Mouse (Mus musculus) brain, embryonic 18.5 days (tissue): ENCODE data around the gene Pde4d.

Experiments used
- DNase-seq: peaks from one replicate; pipeline ENCODE4 v3.0.0-alpha.2; 2012; ENCODE audit warnings: low read depth, low spot score

The Pde4d gene

DNA sequence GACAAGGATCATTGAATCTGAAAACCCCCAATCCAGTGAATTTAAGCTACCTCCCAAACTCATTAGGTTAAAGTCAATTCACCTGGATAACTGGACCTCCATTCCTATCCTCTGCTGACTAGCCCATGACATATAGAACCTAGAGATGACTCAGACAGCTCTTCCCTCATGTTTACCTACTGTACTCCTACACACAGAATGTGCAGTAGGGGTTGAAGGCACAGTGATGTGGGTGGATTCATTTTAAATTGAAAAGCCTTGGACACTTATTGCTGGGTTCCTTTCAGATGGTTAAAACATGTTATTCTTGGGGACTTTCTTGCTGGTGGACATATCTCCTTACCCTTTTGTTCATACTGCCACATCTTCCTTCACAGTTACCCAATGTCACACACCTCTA, 1296.7 kb downstream of the Pde4d start:
- no peak for DNase-seq

DNA sequence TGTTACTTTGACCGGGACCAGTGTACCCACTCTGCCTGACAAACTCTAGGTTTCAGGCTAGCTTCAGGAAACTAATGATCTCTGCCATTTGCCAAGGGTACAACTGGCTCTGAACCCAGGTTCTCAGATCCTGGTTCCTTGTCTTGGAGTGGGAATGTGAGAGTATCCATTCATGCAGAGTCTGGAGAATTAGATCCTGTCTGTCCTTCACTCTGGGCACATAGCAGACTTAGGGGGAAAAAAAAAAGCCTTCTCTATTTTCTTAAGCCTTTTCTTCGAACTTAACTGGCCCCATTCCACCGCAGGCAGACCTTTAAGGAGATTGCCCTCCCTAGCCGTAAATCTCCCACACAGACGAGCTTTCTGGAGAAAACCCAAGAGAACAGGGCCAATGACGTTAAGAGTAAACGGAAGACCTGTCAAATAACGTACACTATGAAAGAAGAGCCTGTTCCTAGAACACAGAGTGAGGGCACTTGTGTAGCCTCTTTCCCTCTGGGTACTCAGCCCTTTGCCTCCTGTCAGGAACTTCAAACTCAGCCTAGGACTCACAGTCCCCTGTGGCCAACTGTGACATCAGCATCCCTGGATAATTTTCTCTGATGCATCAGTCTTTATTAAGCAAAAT, 1302.6 kb downstream of the Pde4d start:
- no peak for DNase-seq

DNA sequence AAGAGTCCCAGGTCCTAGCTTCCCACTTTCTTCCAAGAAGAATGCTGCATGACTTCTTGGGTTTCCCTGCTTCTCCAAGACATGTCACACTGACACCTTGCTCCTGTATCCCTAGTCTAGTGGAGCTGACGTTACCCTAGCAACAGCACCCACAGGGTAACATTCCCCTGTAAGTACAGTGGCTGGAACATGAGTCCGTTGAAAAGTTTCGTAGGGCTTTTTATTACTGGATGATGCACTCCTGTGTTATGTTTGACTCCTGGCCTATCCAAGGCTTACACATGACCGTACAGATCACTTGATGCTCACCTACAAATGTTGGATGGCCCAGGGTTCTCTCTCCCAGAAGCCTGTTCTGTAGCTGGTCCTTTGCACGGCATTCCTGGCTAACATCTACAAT, 1307.1 kb downstream of the Pde4d start:
- no peak for DNase-seq

DNA sequence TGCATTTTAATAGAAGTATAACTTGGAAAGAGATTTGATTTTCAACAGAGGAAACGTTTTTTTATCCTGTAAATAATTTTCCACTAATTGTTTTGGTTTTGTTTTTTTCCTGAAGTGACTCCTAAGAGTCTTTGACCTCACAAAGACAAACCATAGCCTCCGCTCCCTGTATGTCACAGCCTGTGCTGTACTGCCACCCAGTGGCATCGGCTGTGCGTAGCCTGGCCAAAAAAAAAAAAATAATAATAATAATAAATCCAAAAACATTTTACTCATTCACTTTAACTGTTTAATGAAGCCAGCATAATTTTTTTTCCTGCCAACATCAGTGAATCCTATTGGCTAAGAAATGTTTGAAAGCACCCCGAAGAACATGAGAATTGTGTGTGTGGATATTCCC, 1309.5 kb downstream of the Pde4d start:
- no peak for DNase-seq

DNA sequence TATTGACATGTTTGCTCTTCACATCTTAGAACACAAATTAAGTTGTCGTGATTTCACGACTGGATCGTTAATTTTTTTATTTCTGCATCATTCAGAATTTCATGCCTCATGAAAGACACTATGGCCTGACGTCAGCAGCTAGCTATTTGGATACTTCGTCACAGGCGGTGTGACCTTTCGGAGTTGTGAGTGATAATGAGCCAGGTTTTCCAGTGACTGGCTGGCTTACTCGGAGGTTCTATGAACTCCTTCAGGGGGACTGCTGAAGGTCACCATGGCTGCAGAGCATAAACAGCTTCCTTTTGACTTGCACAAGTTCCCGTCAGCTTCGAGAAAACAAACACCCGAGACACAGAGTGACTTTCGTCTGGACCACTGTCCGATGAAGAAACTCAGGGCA, 1311.3 kb downstream of the Pde4d start:
- DNase-seq, result no peak

DNA sequence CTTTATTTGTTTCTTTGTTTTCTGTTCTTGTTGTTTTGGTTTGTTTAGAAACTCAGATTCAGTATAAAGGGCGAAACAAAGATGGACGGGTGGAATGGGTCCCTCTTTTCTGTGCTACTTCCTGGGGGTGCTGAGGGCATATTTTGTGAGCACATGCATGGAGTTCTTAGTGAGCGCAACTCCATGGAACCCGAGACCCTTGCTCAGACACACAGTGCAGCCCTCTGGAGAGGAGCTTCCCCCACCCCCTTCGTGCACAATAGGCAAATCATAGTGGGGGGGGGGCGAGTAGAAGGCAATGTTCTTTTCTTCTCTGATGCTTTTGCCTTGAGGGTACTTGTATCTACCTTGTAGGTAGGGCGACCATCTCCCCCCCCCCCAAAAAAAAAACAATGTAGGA, 1325.0 kb downstream of the Pde4d start:
- no peak for DNase-seq

DNA sequence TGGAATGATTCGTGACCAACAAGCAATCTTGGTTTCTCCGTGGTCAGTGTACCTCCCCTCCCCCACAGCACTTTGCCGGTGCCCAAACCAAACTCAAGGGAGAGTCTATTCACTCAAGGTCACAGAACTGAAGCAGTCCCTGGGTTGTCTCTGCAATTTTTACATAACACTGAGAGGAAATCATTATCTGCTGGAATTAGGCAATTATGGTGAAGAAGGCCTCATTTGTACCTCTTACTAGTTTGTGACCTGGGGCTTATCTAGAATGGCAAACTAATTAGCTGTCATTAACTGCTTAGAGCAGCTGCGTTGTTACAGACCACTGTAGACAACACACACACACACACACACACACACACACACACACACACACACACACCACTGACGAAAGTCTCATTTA, 1325.4 kb downstream of the Pde4d start:
- DNase-seq, result no peak

DNA sequence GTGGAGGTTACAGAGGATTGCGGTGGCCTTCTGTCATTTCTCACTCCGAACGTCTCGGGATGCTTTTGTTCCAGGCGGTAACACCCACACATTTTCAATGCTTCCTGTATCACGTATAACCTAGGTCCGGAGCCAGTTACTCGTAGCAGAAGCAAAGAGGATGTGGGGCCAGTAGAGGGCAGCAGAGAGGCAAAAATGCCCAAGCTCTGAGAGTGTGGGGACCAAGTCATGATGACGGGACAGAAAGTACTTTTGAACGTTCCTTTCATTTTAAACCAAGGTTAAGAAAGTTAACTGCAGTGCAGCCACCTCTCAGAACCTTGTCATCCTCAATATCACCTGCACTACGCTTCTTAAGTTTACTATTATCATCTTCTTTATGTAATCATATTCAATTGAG, 1326.4 kb downstream of the Pde4d start:
- DNase-seq, result peak; percentile 64

DNA sequence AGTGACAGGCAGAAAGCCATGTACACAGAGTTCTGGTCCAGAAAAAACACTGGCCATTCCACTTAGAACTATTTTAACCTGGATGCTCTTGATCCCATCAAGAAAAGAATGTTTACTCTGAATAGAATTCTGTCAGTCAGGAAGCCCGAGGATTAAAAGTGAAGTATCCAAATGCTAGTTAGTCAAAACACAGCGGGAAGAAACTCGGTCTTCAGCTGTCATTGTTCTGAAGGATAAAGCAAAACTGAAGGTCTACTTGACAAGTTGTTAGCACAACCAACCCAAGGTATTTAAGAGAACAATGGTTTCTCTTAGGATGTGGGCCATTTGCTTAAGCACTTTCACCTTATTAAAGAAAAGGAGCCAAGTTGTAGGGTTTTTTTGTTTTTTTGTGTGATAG, 1327.2 kb downstream of the Pde4d start:
- no peak for DNase-seq

DNA sequence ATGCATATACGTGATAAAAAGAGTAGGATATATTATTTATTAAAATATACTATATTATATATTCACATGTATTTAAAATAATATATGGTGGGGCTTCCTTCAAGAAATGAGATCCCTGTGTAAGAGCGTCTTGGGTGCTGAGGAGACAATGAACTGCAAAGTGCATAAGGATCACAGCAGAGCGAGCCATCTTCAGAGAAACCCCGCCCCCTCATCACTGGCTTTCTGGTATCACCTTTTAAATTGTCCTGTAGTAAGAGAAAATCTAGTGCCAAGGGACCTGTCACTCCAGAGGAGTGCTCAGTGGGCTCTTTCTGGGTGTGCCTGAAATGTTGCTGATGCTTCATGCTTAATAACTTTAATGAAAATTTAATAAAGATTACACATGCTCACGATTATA, 1327.7 kb downstream of the Pde4d start:
- no peak for DNase-seq

DNA sequence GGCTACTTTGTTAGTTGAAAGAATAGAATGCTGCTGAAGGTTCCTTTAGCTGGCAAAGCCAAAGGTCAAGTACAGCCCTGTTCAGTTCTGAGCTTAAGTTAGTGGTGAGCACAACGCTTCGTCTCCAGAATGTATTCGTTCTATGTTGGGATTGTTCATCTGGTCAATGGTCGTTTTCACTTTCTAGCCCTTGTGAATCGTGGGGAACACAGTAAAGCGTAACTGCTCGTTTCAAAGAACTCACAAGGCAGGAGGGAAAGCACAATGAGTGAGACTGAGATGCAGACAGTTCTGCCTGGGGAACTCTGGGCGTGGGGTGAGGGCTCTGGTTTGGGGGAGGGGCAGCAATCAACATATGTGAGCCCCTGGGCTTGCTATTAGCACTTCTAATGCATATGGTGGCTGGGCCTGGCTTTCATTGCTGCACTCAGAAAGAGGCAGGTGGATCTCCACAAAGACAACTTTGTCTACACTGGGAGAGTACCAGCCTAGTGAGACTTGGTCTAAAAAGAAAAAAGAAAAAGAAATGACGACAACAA, 1328.6 kb downstream of the Pde4d start:
- DNase-seq, result no peak

DNA sequence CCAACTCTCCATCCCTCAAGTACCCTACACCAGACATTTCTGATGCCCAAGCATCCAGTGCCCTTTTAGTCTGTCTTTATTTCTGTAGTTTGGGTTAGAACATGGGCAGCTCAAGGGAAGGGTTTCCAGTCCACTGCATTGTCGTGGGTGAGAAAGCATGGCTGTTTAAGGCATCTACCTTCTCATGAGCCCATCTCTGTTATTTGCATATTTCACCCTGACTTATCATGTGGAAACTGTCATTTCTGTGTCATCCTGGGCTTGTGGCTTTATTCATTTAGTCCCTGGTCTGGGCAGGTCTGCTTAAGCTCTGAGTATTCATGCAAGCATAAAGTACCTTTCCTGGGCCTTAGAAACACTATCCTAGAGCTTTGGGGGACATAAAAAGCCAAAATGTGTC, 1331.7 kb downstream of the Pde4d start:
- DNase-seq, result no peak

DNA sequence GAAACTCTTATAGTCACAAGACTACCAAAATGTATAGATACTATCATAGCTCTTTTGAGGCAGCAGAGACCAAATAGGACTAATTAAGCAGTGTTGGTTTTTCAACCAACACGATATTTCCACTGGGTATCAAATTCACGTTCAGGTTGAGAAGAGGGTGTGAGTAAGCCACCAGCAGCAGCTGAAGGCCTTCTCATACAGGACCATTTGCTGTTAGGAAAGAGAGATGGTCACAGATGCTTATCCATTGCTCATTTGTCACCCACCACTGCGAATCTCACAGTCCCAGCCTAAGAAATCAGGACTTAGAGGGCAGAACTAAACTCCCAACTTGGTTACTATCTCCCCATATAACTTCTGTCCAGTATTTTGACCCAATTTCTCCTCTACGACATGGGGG, 1338.9 kb downstream of the Pde4d start:
- no peak for DNase-seq

DNA sequence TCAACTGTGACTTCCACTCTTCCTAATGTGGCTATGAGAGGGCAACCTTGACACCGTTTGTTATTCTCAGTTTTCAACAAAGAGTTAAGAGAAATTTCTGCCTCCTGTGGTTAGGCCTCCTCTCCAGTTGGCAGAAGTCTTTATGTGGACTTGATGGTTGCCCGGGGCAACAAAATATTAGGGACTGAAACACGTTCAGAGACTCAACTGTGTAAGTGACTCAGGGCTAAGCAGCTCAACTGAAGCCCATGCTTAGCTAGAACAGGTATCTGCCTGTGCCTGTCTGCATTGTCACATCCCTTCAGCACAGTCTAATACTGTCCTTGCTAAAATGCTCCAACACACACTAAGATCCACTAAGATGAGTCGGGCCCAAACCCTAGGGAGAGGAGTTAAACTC, 1339.4 kb downstream of the Pde4d start:
- DNase-seq, result no peak

DNA sequence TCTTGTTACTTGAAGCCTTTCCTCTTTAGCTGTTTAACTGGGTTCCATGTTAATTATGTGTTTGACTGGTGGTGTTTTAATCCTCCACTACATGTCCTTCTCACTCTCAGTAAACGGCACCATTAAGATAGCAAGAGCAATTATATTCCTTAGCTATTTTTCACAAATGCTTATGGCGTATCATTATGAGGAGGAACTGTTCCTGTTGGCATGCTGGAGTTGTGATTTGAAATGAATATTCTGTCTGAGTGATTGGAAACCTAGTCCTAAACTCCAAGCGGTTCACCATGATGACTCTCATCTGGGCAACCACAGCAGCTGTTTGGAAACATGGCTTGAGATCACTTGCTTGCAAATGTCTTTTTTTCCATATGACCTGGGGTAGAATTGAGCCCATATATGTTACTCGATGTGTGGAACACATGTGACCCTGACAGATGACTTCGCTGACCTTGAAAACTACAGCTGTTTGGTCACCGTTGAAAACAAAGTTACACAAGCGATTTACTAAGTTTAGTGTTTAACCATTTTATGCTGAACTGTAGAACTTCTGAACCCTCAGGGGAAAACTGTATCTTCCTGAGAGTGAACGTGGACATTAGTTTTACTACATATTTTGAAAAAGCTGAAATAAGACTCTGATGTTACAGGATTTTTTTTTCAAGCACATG, 1340.4 kb downstream of the Pde4d start:
- DNase-seq, result no peak

DNA sequence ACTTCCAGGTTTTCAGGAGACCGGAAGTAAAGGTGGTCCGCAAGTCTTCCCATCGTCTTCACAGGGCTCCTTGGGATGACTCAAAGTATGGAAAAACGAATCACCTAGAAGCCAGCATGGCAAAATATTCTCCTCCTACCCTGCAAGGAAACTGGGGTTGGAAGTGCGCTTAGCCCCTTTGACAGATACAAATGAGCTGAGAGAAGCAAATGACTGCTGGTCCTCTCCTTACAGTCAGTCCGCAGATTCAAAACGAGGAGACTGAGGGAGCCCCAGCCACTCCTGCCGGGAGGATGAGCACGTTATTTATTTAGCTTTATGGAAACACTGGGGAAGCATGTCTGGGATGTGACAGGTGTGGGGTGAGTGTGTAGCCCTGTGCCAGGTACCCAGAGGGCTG, 1344.2 kb downstream of the Pde4d start:
- no peak for DNase-seq

DNA sequence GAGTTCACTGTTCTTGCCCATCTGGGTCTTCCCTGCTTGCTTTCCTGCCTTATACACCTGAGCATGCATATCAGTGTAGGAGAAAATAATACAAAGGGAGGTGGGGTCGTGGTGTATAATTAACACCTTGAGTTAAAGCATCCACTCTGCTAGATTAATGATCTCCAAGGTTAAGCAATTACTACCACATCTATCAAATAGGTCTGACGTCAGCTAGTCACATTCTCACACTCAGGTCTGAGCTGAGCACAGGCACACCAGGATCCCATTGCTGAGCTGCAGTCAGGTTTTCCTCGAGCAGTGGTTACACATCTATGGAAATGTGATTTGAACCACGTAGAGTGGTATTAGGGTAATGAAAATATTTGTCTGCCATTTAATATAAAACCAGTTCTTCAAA, 1348.9 kb downstream of the Pde4d start:
- no peak for DNase-seq

DNA sequence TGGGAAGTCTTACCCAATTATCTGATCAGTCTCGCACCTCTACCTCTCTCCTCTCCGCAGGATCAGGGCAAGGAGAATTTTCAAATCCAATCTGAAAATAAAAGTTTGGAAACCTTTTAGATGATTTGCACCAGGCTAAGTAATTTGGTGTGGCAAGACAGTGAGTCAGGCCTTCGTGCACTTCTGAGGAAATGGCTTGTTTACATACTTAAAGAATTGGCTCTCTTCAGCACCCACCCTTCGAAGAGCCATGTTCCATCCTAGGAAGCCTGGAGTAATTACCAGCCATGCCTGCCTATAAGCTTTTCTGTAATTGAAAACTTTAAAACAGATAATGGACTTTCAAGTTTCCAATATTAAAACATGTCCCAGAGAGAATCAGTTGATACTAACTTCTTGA, 1352.5 kb downstream of the Pde4d start:
- DNase-seq, result no peak

DNA sequence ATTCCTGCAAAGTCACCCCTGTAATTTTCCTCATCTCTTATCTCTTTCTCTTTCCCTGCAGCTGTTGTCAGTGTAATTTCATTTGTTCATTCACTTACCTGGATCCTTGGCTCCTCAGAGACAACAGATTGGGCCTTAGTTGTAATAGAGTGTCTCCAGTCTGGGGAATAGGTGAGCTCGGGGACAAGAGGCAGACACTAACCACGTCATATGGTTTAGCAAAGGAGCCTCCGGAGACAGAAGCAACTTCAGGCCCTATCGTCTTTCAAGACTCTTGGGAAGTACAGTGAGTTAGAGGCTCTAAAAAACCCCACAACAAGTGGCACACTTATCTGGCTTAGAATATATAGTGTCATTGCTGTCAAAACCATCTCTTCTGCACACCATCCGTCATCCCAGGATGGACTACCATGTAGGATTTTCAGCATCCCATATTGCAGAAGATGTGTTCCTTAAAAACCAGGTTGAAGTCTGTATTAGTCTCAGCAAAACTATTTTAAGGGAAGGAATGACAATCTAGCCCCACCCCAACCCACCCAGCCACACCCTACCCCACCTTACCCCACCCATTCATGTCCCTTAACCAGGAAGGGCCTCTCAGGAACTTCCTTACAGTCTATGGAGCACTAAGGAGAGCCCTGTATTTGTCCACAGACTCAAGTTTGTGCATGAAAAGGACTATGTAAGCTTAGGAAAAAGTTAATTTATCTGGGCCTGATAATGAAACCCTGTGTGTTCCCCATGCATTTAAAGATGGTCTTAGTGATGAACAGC, 1356.6 kb downstream of the Pde4d start:
- DNase-seq, result no peak

DNA sequence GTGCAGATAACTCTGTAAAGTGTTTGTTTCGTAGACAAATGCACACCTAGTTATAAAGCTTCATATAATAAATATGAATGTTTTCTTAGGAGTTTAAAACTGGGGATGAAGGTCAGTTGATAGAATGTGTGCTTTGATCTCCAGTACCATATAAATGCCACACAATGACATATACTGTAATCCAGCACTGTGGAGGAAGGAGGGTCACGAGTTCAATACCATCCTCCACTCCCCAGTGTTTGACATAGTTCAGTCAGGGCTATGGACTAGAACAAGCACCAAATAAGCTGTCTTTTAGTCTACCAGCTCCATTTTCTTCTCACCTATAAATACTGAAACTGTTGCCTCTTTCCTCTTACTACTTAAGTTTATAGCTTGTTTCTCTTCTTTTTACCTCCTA, 1357.3 kb downstream of the Pde4d start:
- DNase-seq, result no peak

DNA sequence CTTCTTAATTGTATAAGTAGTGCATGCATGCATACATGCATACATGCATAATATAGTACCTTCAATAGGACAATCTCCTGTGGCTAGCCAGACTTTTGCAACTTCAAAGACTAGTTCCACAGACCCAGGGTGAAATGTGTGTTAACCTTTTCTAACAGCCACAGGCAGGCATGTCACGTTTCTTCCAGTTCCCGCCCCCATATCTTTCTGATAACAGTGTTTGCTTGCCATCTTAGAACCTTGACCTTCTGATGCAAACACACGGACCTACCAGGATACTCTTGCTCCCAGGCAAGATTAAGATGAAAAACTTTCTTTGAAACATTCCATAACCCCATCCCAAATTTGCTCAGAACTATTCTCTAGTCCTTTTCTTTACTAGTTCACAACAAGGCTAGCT, 1357.7 kb downstream of the Pde4d start:
- no peak for DNase-seq

DNA sequence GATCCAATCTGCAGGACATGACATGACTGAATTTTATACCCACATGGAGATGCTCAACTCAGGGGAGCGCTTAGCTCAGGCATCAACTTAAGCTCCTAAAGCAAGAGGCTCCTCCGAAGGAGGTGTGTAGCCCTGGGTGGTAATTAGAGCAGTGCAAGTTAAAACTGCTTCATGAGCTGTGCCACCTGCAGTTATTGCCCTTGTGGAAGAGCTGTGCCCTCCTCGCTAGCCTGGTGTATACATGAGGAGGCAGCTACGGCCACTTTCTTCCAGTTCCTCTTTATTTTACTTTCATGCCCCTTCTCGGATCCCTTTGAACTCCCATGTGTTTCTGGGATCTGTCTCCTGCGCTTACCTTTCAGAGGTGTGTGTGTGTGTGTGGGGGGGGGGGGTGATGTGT, 1358.3 kb downstream of the Pde4d start:
- no peak for DNase-seq

DNA sequence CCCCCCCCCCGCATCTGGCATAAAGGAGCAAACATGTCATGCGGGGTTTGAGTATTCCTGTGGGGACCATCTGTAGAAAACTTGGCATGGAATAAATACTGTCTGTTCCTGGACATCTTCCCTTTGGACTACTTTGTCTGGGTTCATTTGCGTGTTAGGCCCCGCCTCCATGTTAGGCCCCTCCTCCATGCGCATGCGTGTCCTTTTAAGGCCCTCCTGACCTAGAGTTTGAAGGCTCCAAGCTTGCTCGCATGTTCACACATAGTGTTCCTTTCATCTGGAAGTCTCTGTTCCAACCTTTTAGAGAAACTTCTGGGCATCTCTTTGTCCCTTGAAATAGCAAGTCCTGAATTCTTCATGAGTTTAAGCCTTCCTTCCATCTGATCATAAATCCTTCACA, 1359.2 kb downstream of the Pde4d start:
- DNase-seq, result no peak
